Mouse (Mus musculus) R1 (cell line): ENCODE results near the gene Akap12.
A peak's percentile ranks its signal among the peaks of the same experiment; 100 is the strongest.

Experiments
- DNase-seq: peaks from one replicate; pipeline ENCODE4 v3.0.0-alpha.2; 2018; ENCODE audit warnings: low read depth, low spot score

Gene Akap12

DNA sequence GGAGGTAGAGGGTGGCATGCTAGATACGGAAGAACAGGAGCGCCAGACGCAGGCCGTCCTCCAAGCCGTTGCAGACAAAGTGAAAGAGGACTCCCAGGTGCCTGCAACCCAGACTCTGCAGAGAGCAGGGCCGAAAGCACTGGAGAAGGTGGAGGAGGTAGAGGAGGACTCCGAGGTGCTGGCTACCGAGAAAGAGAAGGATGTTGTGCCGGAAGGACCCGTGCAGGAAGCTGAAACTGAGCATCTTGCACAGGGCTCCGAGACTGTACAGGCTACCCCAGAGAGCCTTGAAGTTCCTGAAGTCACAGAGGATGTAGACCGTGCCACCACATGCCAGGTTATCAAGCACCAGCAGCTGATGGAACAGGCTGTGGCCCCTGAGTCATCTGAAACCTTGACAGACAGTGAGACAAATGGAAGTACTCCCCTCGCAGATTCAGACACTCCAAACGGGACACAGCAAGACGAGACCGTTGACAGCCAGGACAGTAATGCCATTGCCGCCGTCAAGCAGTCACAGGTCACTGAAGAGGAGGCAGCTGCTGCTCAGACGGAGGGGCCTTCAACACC lies 89.8 kb downstream of the Akap12 start:
- no peak for DNase-seq

DNA sequence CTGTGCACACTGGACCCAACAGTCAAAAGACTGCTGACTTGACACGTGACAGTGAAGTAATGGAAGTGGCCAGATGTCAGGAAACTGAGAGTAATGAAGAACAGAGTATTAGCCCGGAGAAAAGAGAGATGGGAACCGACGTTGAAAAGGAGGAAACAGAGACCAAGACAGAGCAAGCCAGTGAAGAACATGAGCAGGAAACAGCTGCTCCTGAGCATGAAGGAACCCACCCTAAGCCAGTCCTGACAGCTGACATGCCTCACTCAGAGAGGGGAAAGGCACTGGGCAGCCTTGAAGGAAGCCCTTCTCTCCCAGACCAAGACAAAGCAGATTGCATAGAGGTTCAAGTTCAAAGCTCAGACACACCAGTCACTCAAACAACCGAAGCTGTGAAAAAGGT lies 90.5 kb downstream of the Akap12 start:
- no peak for DNase-seq

DNA sequence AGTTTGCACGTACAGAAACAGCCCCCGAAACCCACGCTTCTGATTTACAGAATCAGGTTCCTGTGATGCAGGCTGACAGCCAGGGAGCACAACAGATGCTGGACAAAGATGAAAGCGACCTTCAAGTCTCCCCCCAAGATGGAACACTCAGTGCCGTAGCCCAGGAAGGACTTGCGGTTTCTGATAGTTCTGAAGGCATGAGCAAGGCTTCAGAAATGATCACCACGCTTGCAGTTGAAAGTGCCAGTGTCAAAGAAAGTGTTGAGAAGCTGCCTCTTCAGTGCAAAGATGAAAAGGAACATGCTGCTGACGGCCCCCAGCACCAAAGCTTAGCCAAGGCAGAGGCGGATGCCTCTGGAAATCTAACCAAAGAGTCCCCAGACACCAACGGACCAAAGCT lies 91.3 kb downstream of the Akap12 start:
- DNase-seq: no peak

DNA sequence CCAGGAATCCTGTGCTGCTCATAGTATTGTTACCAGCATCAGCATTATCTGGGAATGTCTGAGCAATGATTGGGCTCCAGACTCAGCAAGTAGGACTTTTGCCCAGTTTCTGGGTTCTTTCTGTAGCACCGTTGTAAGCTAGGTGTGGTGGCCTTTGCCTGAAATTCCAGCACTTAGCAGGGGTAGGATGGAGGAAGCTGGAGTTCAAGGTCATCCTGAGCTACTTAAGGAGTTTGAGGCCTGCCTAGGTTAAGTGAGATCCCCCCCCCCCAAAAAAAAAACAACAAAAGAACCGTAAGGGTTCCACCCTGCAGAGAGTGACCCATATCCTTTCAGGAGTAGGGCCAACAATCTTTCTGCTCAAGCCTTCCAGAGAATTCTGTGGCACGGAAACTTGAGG lies 98.4 kb downstream of the Akap12 start:
- DNase-seq: peak; percentile 86

DNA sequence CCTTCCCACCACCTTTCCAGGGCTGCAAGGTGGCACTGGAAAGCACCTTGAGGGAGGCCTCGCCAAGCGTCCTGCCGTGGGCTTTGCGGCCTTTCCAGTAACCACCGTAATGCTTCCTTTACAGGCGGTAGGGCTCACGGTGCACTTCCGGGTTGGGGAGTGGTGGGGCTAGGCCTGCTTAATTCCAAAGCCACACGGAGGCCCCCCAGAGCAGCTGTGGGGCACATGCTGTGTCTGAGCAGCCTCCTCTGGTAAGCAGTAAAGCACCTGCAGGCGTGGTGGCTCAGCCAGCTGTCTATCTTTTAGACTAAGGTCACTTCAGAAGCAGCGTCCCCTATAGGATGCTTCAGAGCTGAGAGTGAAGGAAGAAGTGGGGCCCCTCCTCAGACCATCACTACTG lies 103.9 kb downstream of the Akap12 start:
- DNase-seq: peak; percentile 66

DNA sequence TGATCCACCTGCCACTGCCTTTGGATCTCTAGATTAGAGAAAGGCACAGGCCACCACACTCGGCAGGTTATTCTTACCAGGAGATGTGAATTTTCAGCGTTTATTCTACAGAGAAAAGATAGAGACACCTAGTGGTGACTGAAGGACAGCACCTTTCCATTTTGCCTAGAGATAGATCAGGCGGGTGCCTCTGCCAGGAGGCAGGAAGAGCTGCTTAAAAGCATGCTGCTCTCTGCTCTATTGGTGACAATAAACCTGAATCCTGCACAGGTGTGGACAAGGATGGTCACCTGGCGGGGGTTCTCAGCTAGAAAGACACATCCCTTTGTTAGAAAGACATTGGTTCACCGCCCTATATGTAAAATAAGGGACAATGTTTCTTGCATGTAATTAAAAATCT lies 105.8 kb downstream of the Akap12 start:
- peak; percentile 97 for DNase-seq

DNA sequence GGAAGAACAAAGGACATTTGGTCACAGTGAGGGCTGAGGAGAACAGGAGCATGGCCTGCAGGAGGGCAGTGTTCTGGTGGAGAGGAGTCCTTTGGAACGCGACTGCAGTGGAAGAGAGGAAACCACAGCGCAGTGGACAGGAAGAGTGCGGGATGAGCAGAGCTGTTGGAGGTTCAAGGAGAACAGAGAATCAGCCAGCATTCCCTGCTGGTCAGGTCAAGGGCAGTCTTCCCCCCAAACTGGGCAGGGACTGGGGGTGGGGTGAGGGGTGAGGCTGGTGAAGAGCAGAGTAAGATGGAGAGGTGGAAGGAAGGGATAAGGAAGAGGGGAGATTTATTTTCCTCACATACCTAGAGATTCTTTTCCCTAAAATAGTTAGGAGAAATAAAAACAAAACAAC lies 107.4 kb downstream of the Akap12 start:
- peak; percentile 72 for DNase-seq

DNA sequence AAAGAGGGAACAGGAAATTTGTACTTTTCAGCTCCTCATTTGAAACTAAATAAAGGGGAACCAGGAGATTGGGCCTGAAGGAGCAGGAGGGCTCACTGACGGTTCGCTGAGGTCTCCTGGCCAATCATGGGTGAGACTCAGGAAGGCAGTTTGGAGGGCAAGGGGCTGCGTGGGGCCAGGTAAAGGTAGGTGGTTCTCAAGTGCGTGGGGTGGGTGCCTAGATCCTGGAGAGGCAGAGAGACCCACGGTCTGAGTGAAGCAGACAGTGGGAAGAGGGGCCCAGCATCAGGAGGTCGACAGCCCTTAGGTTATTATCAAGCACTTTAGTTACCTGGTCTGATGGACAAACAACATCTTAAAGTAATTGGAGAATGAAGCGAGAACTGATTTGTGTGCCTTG lies 108.1 kb downstream of the Akap12 start:
- DNase-seq: no peak

DNA sequence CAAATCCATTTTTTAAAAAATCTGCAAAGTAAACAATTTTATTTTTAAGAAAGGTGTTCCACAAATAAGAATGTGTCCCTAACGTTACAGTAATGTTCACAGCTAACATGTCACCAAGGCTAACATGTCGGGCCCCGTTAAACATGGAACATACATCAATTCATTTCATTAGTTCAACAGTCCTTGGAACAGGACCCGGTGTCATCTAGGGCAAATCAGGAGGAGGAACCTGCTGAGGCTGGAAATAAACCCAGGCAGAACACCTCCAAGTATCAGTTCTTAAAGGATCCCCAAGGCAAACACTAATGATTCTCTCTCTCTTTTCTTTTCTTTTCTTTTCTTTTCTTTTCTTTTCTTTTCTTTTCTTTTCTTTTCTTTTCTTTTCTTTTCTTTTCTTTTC lies 108.6 kb downstream of the Akap12 start:
- DNase-seq: peak; percentile 63

DNA sequence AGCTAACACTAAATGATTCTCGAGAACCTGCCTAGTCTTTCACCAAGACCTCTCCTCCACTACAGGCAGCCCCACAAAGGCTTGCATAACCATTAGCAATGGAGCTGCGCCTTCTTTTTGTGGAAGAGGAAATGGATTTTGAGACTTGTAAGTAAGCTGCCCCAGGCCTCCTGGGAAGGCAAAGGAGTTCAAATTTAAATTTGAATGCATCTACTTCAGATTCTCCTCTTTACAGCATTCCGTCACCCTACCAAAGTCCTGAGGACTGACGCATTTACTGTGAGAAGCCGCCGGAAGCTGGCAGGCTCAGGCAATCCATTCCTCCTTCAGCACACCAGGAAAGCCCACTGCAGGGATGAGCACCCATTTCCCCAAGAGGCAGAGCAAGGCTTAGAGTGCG lies 109.1 kb downstream of the Akap12 start:
- DNase-seq: peak; percentile 99

DNA sequence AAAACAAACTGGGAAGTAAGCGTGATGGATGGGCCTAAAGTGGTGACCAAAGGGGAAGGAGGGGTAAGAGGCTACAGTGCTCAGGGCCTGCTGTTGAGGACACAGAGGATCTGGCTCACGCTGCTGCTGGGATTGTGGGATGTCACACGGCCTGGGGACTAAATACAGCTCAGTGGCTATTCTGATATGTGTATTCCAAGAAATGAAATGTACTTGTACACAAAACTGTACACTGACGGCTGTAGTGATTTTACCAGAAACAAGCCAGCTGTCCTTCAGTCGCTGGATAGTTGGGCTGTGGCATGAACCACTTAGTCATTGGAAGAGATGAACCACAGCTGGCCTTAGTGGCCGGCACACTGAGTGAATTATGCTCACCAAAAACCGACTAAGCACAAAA lies 110.3 kb downstream of the Akap12 start:
- DNase-seq: no peak

DNA sequence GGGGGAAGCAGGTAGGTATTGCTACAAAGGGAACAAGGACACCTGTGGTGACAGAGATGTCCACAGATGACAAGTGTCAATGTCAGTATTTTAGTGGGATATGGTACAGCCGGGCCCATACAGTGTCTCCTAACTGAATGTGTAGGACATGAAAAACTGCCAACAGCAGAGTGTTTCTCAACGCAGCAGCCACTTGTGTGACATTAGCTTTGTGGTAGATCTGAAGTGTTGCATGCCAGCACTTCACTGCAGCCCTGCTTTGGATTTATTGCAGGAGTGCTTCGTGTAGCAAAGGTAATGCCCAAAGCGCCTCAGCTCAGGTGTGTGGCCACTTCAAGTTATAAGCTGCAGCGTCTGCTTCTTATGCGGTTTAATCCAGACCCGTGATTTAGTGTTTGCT lies 110.8 kb downstream of the Akap12 start:
- DNase-seq: no peak

DNA sequence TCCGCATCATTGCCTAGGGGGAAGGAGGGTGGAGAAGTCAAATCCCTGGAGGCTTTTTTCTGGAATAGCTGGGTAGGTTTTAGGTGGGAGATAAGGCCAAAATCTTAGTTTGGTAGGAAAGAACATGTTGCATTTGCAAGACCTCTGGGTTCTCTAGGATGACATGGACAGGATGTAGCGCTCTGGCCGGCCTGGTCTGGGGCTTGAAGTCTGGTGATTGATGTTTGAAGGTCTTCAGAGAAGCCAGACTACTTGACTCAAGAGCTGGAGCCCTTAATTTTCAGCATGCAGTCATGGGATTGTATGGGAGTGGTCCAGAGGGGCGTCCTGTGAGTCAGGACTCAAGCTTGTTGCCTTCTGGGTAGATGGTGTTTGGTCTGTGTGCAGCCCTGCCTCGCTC lies 114.6 kb downstream of the Akap12 start:
- no peak for DNase-seq

DNA sequence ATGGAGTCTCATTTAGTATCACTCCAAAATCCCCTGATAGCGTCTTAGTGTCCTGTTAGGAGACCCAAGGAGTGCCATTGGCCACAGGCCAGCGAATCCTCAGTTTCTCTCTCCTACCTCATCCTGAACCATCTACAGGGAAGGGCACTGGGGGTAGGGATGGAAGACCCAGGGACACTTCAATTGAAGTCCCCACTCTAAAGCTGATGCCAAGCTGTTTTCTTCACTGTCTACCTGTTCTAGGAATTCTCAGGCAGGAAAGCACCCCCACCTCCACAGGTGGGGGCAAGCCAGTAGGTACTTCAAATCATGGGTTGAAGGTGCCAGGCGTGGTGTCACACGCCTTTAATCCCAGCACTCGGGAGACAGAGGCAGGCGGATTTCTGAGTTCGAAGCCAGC lies 118.1 kb downstream of the Akap12 start:
- no peak for DNase-seq

DNA sequence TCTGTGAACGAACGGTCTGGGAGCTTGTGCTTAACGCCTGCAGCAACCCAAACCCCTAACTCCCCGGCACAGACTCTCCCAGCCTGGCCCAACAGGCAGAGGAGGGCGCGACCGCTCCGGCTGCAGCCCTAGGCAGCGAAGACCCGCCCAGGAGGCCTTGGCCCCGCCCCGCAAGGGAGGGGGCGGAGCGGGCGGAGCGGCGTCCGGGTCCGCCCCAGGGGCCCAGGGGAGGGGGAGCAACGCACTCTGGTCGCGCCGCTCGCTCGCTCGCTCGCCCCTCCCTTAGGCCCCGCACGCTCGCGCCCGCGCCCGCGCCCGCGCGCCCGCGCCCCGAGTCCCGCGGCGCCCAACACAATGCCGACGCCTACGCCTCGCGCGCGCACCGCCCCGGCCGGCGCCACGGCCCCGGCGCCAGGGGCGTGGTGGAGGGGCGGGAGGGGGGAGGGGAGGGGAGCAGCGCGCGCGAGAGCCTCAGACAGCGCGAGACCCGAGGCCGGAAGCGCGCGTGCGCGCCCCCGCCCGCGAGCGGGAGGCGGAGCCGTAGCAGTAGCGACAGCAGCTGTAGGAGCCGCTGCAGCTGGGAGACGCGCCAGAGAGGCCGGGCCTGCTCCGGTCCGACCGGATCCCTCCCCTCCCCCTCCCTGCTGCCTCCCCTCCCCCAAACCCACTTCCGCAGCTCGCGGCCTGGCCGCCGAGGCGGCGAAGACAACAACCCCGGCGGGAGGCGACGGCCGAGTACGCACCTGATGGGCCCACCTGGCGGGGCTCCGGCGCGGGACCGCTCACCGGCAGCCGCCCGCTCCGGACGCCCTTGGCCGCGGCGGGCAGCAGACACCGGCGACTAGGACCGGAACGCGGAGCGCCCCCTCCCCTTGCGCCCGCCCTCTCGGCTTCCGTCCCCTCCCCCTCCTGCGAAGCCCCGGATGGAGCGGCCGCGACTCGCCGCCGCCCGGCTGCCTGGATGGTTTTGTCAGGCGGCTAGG lies 120.7 kb downstream of the Akap12 start:
- peak; percentile 93 for DNase-seq

DNA sequence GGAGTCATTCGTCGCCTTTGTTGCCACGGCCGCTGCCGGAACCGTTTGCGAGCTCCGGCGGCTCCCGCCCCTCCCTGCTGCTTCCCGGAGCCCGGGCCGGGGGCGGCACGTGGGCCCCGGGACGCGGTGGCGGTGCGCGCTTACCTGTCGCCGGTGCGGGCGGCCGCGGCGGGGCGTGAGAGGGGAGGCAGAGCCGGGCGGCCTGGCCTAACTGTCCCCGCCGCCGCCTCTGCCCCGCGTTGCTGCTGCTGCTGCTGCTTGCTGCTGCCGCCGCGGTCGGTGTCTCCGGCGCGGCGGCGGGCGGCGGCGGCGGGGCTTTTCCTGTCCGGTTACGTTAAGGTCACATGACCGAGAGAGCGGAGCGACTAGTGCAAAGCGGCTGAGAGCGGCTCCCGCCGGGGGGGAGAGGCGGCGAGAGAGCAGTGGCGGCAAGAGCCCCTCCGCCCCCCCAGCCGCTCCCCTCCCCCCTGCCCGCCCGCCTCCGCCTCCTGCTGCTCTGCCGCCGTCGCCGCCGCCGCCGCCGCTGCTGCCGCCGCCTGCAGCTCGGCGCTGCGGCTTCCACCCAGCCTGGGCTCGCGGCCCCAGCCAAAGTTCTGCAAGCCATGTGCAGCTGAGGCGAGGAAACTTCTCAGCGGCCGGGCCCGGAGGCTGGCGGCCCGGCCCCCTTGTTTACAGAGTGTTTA lies 121.7 kb downstream of the Akap12 start, which contains the start of gene Zbtb2:
Gene Zbtb2, minus strand, starts transcription at position 408 of the 683 bp plus-strand sequence.
- DNase-seq: peak; percentile 61

DNA sequence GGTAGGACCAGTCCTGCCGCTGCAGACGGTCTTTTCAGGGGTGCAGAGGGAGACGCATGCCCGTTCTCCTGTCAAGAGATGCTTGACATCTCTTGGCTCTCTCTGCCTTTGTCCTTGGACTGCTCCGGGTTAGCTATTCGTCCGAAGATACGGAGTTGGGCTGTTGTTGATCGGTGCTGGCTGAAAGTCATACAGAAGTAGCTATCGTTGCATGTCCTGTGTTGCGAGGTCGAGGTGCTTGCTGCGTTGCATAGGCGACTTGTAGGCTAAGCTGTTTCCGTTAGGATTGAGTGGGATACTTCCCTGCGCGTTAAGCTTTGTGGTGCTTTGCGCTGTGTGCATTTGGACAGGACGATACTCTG lies 122.2 kb downstream of the Akap12 start:
- DNase-seq: no peak

DNA sequence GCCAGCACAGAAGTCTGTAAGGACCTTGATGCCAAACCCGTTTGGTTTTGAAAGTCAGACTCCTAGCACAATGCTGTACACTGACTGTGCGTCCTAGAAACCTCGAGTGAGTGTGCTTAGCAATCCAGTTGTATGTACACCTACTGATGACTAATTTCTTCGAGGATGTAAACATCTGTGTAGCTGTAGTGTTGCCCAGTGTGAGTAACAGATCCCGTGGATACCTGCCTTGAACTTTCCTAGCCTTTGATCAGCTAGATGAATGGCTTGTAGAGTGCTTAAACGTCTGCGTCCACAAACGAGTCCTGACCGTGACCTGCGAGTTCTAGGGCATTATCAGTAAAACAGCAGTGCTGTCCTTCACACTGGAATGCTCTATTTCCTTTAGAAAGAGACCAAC lies 122.9 kb downstream of the Akap12 start:
- DNase-seq: no peak

DNA sequence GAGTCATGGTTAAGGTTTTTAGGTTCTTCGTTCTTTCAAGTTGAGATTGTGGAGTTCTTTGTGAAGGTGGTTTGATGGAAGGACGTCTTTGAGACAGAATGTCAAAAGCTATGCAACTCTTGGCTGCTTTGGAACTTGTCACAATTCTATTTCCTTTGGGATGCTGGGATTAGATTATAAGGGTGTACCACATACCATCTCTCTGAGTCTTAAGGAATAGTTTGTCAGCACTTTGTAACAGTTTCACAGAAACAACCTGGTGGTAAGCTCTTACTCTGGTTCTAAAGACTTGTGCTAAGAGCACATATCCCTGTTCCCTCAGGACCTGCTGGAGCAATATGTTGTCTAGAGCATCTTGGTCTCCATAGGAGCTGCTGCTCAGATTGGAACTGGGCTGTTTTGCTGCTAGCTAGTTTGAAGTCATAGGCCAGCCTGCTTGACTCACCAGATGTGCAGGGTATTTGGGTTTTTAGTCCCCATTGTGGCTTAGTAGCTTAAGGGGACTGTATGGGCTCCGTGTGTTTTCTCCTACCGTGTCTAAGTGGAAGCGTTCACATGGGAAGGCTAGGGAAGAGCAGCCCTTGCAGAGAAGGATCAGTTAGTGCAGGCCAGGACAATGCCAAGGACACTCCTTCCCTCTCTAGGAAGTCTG lies 123.4 kb downstream of the Akap12 start:
- DNase-seq: no peak

DNA sequence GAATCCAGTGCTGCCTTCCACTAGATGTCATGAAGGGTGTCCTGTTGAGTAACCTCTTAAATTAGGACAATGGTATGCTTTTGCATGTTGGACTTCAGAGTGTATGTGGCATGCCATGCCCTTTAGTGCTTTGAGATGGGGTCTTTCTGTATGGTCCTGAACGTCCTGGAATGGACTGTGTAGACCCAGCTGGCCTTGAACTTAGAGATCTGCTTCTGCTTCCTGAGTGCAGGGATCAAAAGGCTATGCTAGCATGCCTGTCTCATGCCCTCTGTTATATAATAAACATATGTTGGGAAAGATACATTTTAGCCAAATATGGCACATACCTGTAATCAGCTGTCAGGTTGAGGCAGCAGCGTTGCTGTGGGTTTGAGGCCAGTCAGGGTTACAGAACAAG lies 124.4 kb downstream of the Akap12 start:
- no peak for DNase-seq

DNA sequence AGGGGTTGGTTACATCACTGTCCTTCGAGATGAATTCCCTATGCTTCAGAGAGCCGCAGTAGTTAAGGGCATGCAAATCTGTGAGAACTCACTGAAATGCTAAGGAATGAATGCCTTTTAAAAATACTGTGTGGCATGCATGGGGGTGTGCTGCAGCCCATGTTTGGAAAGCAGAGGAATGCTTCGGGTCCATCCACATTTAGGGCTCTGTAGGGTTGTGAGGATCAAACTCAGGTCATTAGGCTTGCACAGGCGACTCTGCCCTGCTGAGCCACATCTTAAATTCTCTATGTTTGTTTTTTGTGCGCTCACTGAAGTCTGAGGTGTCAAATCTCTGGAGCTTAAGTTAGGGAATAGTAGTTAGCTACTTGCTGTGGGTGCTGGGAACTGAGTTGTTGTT lies 124.9 kb downstream of the Akap12 start:
- DNase-seq: no peak

DNA sequence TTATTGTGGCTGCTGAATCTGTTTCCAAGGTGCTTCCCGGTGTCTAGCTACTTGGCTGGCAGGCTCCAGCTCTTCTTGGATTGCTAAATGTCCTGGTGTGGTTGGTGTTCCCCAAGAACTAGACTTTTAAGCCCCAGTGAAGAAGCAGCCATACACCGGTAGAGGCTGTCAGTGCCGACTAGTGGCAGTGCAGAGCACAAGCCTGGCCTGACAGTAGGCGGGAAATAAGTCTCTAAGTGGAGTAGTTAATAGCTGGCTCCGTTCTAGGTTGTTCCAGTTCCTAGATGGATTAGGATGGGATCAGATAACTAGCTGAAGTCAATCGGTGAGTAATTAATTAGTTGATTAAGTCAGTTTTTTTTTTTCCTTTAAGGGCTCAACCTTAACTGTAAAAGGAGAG lies 125.7 kb downstream of the Akap12 start:
- peak; percentile 69 for DNase-seq
